Mouse (Mus musculus) liver, embryonic 16.5 days (tissue): ENCODE results near the gene Supv3l1. TPM values are rescaled to one million over a fixed set of nuclear protein-coding genes. Genes with fewer than 3 reads are reported as not detected.

Experiments
- ATAC-seq: fragments of 200-750 bp; cut with Nextera tagmentation; 2 replicates; pipeline ENCODE4 v1.8.0; 2017; ENCODE audit warnings: low read depth, mild to moderate bottlenecking, moderate number of reproducible peaks, moderate library complexity
- H3K27ac ChIP-seq: fragments of 300-500 bp; sonication (generic); 2 replicates; pipeline ENCODE4 v1.5.1; 2014; ENCODE audit warnings: mild to moderate bottlenecking, low read length
- H3K27me3 ChIP-seq: fragments of 300-500 bp; sonication (generic); 2 replicates; pipeline ENCODE4 v1.6.1; 2014; ENCODE audit warnings: low read depth, low read length, mixed read lengths; ENCODE audit not compliant: control insufficient read depth, insufficient read depth
- H3K36me3 ChIP-seq: fragments of 300-500 bp; sonication (generic); 2 replicates; pipeline ENCODE4 v1.6.1; 2014; ENCODE audit warnings: mild to moderate bottlenecking; ENCODE audit not compliant: control insufficient read depth, insufficient read depth
- H3K4me1 ChIP-seq: fragments of 300-500 bp; sonication (generic); 2 replicates; pipeline ENCODE4 v1.6.1; 2014; ENCODE audit warnings: low read depth, low read length, mixed read lengths; ENCODE audit not compliant: control insufficient read depth
- H3K4me2 ChIP-seq: fragments of 300-500 bp; sonication (generic); 2 replicates; pipeline ENCODE4 v1.6.1; 2014; ENCODE audit warnings: low read depth, low read length, mixed read lengths
- H3K4me3 ChIP-seq: fragments of 300-500 bp; sonication (generic); 2 replicates; pipeline ENCODE4 v1.5.1; 2014; ENCODE audit warnings: low read depth, mild to moderate bottlenecking, low read length
- H3K9ac ChIP-seq: fragments of 300-500 bp; sonication (generic); 2 replicates; pipeline ENCODE4 v1.6.1; 2014; ENCODE audit warnings: low read depth, low read length
- H3K9me3 ChIP-seq: fragments of 300-500 bp; sonication (generic); replicated peaks from 2 replicates; pipeline ENCODE4 v1.6.1; 2016; ENCODE audit warnings: low read length; ENCODE audit not compliant: control insufficient read depth
- WGBS: fragments of 180-500 bp; shearing (Covaris S2); extraction: QIAGEN DNeasy Blood & Tissue Kit; methylation state at CpG from one replicate; pipeline ENCODE4 v1.1.7; 2014; ENCODE audit not compliant: insufficient replicate concordance; 5-methylcytosine and 5-hydroxymethylcytosine counted together
- polyA plus RNA-seq: library from polyadenylated mRNA; unstranded; fragments of >200 nt; fragmentation: Nextera tagmentation; extraction: Ambion mirVana; gene quantifications from 2 replicates; pipeline ENCODE4 v1.2.1, GENCODE M21; 2015

Gene Supv3l1
- polyA plus RNA-seq, 1 experiment from 2014 or later = 11.6 TPM

DNA sequence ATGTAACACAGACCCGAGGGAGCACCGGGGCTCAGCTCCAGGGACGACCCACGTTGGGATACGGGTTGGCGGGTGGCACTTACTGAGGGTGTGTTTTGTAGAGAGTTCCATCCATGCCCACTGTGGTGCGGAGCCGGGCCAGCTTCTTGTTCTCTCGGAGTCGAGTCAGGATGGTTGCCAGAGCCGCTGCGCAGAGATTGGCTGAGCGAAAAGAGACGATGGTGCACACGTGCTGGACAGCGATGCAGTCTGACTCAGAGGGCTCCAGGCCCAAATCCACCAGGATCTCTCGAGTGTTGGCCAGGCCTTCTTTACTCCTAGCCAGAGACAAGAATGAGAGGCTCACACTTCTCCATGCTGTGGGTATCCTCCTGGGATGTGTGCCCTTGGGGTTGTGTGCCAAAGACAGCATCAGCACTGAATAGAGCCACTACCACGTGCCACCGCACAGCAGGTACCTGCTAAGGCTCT is 47.9 kb downstream of the Supv3l1 start:
- 76% methylated on average over 19 of the region's 19 CpGs for WGBS
- Histone ChIP-seq H3K27ac (no peak overlapping the region), H3K9me3 (no peaks in the 10 kb centered on the region), H3K9ac (no peak overlapping the region), H3K4me1 (no peaks in the 10 kb centered on the region), H3K4me3 (no peak overlapping the region), H3K27me3 (no peaks in the 10 kb centered on the region), H3K36me3 (no peaks in the 10 kb centered on the region), H3K4me2 (no peak overlapping the region)
- ATAC-seq = no peak

- ATAC-seq = no peak
- Histone ChIP-seq H3K36me3 (no peaks in the 10 kb centered on the region), H3K4me1 (no peaks in the 10 kb centered on the region), H3K4me3 (no peak overlapping the region), H3K9ac (no peak overlapping the region), H3K27me3 (no peaks in the 10 kb centered on the region), H3K9me3 (no peaks in the 10 kb centered on the region), H3K27ac (no peak overlapping the region), H3K4me2 (no peak overlapping the region)
- 53% methylated on average over 3 of the region's 3 CpGs for WGBS
Measured at GRCm38 (mm10) chr10:62383011-62383410, 66.5 kb downstream of the Supv3l1 start.

DNA sequence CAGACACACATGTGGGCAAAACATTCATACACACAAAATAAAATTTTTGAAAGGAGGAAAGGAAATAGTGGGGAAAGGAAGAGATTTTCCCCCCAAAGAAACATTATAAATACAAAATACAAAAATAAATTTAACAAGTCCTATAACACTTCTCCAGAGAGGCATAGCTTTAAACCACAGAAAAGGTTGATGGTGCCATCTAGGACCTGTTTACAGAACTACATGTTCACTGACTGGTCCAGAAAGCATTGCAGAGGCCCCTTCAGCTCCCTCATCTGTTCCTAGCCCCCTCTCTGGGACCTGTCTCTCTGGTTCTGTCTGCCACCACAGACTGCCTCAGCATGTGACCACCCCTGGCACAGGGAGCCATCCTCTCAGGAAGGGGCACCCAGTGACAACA is 68.6 kb downstream of the Supv3l1 start:
- H3K9ac ChIP-seq = no peak overlapping the region
- H3K4me2 ChIP-seq = no peak overlapping the region
- no peak overlapping the region for H3K4me3 ChIP-seq
- no peak for ATAC-seq
- no peaks in the 10 kb centered on the region for H3K9me3 ChIP-seq
- no peaks in the 10 kb centered on the region for H3K4me1 ChIP-seq
- H3K27ac ChIP-seq = no peak overlapping the region
- H3K36me3 ChIP-seq = no peaks in the 10 kb centered on the region
- no peaks in the 10 kb centered on the region for H3K27me3 ChIP-seq

- Histone ChIP-seq H3K9me3 (no peaks in the 10 kb centered on the region), H3K36me3 (no peaks in the 10 kb centered on the region), H3K27me3 (no peaks in the 10 kb centered on the region), H3K4me3 (no peak within 1 kb of the TSS), H3K4me2 (no peak within 1 kb of the TSS), H3K4me1 (no peaks in the 10 kb centered on the region), H3K9ac (no peak within 1 kb of the TSS), H3K27ac (no peak within 1 kb of the TSS)
- 64% methylated on average over 1 of the region's 1 CpGs for WGBS
- ATAC-seq = no peak
Measured at GRCm38 (mm10) chr10:62379808-62380207, 69.7 kb downstream of the Supv3l1 start, which contains the start of gene Hk1. TSS of gene Hk1 (minus strand) at chr10:62379908.

Other genes starting within 250 kb of the Supv3l1 start
- 10.1 and 12.0 TPM in 2 replicates for gene Tspan15, start 218.5 kb downstream of the Supv3l1 start, polyA plus RNA-seq
- gene Tacr2, start 197.3 kb downstream of the Supv3l1 start, polyA plus RNA-seq = 0.07 TPM in 1 of 2 replicates, not detected in the other
- gene Hk1, start 69.8 kb downstream of the Supv3l1 start, polyA plus RNA-seq = 94.2 and 98.9 TPM in 2 replicates
- gene Hkdc1, start 27.2 kb downstream of the Supv3l1 start, polyA plus RNA-seq = 10.3 and 14.0 TPM in 2 replicates
- 0.08 and 0.09 TPM in 2 replicates for gene 4930507D05Rik, start 249 bp downstream of the Supv3l1 start, polyA plus RNA-seq
- 38.0 and 44.0 TPM in 2 replicates for gene Vps26a, start 37.1 kb upstream of the Supv3l1 start, polyA plus RNA-seq
- gene Srgn, start 77.7 kb upstream of the Supv3l1 start, polyA plus RNA-seq = 62.1 and 65.8 TPM in 2 replicates
- gene Kif1bp, start 128.7 kb upstream of the Supv3l1 start, polyA plus RNA-seq = 8.6 and 9.9 TPM in 2 replicates
- 9.6 and 10.3 TPM in 2 replicates for gene Ddx21, start 152.5 kb upstream of the Supv3l1 start, polyA plus RNA-seq
- gene Ddx50, start 201.5 kb upstream of the Supv3l1 start, polyA plus RNA-seq = 34.4 and 35.4 TPM in 2 replicates